Mouse (Mus musculus) heart, postnatal 25 days (tissue): ENCODE results near the gene Fads3. TPM values are rescaled to one million over a fixed set of nuclear protein-coding genes. Genes with fewer than 3 reads are reported as not detected.

Experiments used
- DNase-seq: peaks from one replicate; pipeline ENCODE4 v3.0.0; 2022; ENCODE audit warnings: low spot score
- intact Hi-C: fragments of 180-260 bp; cut with DNase I; formaldehyde crosslinking; loops from one replicate; pipeline ENCODE4 v1.15.1; 2025
- total RNA-seq, 2 experiments: library from RNA; stranded (reverse); gene quantifications; 2 replicates each; pipeline ENCODE4 v1.2.3; 2021

Fads3 gene
- total RNA-seq, 2 experiments from 2014 or later = 35.9 to 36.0 TPM

DNA sequence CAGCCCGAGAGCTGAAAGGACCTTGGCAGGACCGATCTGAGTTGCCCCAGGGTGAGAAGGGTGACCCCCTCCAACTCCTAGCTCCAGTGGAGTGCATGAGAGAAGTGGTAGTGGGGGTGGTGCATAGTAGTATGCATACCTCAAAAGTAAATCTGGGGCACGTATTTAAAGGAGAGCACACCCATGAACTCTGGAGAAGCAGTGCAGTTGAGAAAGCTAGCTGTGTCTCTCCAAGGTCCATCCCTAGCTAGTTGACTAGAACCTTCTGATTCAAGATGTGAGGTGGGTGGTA is 22.9 kb upstream of the Fads3 start:
- no peak for DNase-seq
- intact Hi-C loops = no loop called here

DNA sequence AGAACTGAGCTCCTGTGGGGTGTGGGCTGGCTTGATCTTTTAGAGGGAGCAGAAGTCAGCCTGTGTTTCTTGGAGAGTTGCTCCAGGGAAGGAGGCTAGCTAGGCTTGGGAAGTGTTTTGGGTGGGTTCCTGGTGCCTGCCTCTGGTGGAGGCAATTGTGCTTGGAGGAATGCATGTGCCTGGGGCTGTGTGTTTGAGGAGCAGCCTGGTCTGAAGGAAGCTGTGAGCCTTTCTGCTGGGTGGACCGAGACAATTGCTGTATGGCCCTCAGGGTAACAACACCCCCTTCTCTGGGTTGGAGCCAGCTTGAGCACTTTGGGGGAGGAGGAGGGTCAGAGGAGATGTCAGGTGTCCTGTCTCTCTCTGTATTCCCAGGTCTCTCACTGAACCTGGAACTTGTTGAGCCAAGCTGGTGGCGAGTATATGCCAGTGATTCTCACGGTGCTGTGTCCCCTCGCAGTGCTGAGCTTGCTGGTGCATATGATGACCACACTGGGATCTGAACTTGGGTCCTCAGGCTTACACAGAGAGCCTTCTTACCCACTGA is 22.1 kb upstream of the Fads3 start:
- intact Hi-C loops = no loop called here
- DNase-seq = no peak

DNA sequence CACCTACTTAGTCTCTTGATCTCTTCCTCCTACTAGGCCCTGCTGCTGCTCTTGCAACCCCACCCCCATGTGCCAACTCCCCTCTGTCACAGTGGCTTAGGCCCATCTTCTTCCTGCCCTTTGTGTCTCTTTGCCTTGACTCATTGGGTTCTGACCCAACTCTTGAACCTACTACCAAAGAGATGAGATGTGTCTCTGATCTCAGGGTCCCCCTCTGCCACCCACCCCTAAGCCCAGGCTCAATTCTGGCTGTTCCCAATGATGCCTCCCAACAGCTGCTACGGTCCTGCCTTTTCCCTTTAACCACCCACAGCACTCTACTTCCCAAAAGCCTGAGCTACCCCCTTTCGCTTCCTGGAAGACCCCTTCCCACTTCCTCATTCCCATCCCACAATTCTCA is 19.4 kb upstream of the Fads3 start:
- intact Hi-C loops = loop anchor here (2.0 kb wide), 1 partner anchor 21 kb away; the partner anchor contains the start of genes Best1 and Rab3il1
- no peak for DNase-seq

DNA sequence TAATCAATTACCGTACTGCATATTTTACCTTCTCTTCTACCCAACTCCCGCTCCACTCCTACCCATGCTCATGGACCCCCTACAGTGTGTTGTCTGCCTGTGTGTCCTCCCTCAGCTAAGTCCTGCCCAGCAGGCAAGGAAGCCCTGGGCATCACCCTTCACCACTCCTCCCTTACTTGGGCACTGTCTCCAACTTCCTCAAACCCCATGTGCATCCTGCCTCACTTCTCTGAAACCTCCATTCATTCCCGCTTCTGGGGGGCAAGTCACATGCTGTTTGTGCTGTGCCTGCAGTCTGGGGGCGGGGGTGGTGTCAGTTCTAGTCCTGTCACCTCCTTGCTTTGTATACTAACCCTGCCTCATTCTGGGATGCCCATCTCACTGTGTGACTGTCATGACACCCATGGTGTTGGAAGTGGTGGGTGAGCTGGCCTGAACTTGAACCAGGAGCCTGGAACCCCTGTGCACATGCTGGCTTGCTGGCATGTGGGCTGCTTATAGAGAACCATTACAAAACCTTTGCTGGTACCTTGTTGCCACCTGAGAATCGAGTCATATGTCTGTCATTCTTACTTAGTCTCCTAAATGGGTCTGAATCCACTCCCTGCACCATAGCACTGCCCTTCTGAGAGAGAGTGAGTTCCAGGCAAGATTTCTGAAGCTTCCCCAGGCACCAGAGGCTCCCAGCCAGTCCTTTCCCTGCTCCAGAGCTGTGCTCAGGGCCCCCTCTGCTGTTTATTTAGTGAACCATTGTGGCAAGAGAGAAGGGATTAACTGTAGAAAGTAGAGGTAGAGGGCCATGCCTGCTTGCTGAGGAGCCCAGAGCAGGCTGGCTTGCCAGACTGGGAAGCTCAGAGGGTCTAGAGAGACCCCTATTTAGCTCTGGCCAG is 18.7 kb upstream of the Fads3 start:
- intact Hi-C loops = loop anchor here (2.0 kb wide), 1 partner anchor 22 kb away; the partner anchor contains the start of genes Best1 and Rab3il1

DNA sequence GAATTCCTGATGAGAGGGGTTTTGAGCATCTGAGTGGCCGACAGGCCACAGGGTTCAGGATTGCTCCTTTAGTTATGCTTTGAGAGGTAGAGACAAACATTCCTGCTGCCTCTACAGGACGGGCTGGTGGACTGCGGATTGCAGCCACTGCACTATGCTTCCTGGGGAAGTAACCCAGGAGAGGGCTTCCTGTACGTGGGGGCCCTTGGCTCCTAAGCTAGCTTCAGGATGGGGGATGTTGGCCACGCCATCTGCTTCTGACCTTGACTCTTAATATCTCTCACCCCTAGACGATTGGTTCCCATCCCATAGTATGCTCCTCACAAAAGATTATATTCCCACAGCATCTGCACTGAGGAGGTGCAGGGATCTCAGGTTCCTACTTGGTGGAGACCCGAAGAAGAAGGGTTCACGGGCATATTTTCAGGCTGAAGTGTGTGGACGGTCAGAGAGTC is 18.0 kb upstream of the Fads3 start:
- intact Hi-C loops = loop anchor here (2.0 kb wide), 1 partner anchor 23 kb away; the partner anchor contains the start of genes Best1 and Rab3il1
- DNase-seq = no peak

More for the DNA sequence above, 18.7 kb upstream of the Fads3 start:
- no peak for DNase-seq

DNA sequence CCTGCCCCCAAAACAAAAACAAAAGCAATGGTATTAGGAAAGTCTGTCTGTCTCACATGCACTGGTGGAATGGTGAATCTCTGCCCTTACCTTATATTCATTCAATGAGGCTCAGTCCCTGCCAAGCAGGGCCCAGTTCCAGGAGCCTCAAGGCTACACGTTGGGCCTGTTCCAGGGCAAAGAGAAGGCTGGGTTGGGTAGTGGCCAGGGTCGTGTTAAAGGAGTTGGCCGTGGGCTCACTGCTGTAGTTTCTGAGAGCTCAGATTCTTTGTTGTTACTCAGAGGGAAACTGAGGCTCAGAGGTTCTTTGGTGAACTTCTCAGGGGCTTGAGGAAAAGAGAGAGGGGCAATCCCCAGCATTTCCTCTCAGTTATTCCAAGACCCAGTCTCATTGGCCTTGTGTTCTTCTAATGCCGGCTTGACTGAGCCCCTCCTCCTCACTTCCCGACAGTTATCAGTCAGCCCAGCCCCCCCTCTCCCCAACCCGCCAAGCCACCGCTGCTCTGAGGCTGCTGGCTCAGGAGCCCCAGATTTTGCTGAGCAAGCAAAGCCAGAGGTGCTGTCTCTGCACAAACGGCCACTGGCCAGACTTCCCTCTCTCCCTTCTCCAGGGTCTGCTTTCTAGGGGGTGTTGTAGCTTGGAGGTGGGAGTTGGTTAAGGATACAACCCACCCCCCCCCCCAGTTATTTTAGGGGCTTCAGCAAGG is 16.0 kb upstream of the Fads3 start:
- DNase-seq = no peak
- intact Hi-C loops = no loop called here

DNA sequence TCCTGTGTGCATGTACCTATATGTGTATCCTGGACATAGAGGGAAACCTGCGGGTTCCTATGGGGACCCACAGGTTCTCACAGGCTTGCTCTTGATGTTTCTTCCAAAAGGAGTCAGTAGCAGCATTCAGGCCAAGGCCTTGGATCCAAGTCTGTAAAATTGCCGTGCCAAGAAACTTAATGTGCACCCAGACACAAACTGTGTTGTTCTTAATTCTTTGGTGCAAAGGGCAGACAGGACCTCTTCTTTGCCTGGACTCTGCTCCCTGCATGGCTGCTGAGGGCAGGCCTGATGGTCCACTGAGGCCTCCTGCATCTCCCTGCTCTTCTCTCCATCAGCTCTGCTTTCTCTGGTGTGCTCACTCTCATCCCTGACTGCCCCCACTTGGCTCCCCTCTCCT is 11.6 kb upstream of the Fads3 start:
- intact Hi-C loops = loop anchor here (5.0 to 10.0 kb wide), 2 partner anchors 112 to 165 kb away; no protein-coding TSS in a partner anchor
- no peak for DNase-seq

DNA sequence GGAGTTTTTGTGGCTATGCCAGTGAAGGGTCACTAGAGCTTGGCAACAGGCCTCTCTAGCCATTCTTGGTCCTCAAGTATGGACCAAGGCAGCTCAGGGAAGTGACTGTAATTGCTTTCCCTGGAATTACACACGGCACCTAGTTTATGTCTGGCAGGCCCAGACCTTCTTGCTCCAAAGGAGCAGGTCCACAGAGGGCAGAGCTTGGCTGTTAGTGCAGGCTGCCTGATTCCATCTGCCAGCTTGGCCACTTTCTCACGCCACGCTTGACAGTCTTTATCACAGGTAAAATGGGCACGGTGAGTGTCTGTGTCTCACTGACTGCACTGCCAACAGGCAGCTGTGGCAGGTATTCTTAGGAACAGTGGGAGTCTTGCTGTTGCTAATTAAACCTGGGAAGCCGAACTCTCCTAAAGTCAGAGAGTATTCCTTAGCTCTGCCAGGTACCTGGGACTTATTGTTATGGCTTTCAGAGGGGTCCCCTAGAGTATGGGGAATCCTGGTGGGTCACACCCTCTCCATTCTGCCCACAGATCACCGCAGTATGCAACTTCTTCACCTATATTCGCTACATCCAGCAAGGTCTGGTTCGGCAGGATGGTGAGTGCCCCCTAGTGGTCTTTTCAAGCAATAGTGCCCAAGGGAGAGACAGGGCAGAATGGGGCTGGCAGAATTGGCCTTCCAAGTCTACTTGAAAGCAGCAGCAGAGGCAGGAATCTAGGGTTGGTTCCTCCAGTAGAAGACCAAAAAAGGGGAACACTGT is 8.0 kb upstream of the Fads3 start:
- DNase-seq = no peak
- intact Hi-C loops = loop anchor here (5.0 to 10.0 kb wide), 2 partner anchors 116 to 161 kb away; no protein-coding TSS in a partner anchor

DNA sequence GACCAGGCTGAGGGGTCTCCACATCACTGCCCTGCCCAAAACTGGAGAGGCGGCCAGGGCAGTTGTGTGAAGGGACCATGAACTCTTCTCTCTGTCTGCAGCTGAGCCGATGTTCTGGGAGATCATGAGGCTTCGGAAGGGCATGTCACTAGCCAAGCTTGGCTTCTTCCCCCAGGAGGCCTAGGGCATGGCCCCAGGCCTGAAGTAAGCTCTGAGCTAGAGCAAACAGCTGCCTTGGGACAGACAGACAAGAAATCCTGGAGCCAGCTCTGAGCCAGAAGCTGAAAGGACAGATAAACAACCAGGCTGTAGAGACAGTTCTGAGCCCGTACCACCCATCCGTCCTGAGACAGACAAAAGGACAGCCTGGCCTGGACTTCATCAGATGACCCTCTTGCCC is 7.0 kb upstream of the Fads3 start:
- no peak for DNase-seq
- intact Hi-C loops = loop anchor here (1.0 to 10.0 kb wide), 3 partner anchors 34 to 160 kb away; no protein-coding TSS in a partner anchor

DNA sequence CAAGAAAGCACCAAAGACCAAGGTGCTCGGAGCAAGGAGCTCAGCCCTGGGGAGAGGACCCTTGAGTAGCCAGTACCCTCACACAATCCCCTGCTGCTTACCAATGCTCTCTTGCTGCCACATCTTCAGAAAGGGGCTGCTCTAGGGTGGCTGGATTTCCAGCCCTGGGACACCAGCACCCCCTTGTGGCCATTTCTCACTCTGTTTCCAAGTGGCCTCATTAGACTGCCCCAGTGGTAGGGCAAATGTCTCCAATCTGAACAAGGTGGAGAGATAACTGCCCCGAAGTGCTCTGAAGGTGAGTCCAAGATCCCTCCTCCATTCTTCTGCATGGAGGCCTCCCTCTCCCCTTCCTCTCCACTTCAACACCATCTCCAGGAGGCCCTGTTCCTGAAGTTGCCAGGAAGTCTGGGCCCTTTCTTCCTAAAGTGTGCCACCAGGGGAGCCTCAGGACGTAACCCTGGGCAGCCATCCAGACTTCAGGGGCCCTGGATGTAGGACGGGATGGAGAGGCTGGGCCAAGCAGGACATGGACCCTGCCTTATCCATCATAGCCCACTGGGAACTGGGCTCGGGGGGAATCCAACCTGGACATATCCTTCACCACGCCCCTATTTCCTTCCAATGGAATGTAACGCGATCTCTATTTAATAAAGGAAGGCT is 6.5 kb upstream of the Fads3 start:
- intact Hi-C loops = loop anchor here (1.0 to 10.0 kb wide), 4 partner anchors 35 to 160 kb away; partner anchors contain the start of gene Fads2

DNA sequence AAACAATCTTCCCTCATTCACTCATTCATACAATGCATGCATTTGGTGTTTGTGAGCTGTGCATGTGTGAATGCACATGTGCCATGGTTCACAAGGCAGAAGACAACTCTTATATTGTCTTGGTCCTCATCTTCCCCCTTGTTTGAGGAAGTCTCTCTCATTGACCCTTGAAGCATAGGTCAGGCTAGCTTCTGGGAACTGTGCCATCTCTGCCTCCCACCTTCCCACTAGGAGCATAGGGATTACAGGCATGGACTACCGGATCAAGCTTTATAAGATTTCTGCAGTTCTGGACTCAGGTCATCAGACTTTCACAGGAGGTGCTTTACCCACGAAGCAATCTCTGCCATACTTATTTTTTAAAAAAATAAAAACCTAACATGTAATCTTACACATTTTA is 3.8 kb upstream of the Fads3 start:
- DNase-seq = no peak
- intact Hi-C loops = loop anchor here (5.0 to 10.0 kb wide), 2 partner anchors 65 to 157 kb away; partner anchors contain the start of gene Fads2

More for the DNA sequence above, 6.5 kb upstream of the Fads3 start:
- no peak for DNase-seq

DNA sequence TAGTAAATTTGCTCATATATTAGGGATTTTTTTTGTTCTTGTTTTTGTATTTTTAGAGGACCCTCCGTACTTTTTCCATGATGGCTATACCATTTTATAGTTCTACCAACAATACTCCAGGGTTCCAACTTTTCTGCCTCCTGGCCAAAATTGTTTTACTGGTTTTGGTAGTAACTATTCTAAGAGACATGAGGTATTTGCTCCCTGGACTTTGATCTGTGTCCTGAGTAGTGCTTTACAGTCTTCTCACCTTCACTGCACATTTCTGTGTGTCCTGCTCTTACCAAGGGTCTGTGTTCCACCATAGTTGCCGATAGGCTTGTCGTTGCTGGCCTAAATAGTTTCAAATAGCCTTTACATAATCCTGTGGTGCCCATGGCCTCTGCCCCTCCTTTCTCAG is 3.0 kb upstream of the Fads3 start:
- DNase-seq = no peak
- intact Hi-C loops = loop anchor here (5.0 to 10.0 kb wide), 2 partner anchors 64 to 156 kb away; partner anchors contain the start of gene Fads2

DNA sequence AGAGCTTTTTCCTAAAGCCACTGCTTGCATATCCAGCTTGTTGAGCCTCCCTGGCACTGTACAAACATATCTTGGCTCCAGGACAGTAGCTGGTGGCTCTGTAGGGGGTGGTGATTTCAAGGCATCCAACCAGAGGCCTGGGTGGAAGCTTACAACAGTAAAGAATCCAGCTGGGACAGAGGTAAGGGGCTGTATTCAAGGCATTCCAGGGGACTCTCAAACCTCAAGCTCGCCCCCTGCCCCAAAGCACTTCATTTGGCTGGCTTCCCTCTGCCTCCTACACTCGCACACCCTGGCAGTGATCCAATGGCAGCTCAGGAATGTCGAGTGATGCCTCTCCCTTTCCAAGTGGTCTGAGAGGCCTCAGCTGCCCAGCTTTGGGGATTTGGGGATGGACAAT is 2.5 kb upstream of the Fads3 start:
- DNase-seq = no peak
- intact Hi-C loops = loop anchor here (5.0 to 10.0 kb wide), 2 partner anchors 63 to 156 kb away; partner anchors contain the start of gene Fads2

DNA sequence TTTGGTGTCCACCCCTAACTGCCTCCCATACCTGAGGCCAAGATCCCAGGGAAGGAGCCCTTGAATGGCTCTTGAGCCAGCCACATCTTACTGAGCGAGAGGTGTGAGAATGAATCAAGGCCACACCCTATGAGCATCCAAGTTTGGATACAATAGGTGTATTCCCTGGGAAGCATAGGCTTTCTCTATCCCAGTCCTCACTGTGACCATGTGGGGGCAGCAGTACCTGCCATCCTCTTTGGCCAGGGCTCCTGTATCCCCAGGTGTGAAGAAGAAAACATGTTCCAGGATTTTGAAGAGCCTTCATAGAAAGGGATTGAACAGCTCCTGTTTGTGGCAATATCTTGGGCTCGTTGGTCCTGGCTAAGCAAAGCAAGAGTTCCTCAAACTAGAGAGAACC is 1.8 kb upstream of the Fads3 start:
- intact Hi-C loops = loop anchor here (5.0 to 10.0 kb wide), 2 partner anchors 63 to 155 kb away; partner anchors contain the start of gene Fads2
- DNase-seq = no peak

DNA sequence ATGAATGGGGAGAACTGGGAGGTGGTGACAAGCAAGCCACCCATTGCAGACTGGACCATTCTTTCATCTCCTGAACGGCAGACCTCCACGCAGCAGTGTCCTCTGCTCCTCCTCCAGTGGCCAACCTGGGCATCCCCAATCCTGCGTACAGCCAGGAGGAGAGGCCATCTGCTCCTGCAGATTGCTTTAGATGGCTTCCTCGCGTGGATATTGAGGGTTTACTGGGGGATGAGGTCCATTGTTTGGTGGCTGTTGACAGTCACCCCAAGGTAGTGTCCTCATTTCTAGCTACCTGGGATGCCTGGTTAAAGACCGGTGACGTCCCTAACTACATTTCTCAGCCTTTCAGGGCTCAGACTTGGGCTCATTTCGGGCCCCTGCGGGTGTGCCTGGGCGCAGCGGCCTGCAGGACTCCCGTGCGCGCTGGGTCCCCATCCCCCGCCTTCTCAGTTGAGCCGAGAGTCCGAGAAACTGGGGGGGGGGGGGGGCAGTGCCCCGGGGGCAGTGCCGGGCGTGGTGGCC is 442 bp upstream of the Fads3 start:
- intact Hi-C loops = no loop called here
- DNase-seq = no peak

DNA sequence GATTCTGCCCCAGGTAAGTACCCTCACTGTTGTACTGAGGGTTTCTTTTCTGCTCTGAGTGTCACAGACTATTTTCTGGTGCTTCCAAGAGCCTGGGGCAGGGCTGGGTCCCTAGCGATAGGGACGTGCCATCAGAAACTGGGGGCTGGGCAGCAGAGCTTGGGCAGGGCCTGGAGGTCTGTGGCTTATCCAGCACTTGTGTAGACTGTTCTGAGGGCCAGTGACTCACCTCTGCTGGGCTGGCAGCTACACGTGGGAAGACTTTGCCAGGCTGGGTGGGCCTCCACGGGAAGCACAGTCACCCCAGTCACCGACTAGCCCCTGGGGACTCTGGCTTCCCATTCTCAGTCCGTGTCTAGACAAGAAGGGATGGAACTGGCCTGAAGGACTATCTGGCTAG is 863 bp downstream of the Fads3 start:
- DNase-seq = no peak
- intact Hi-C loops = no loop called here

DNA sequence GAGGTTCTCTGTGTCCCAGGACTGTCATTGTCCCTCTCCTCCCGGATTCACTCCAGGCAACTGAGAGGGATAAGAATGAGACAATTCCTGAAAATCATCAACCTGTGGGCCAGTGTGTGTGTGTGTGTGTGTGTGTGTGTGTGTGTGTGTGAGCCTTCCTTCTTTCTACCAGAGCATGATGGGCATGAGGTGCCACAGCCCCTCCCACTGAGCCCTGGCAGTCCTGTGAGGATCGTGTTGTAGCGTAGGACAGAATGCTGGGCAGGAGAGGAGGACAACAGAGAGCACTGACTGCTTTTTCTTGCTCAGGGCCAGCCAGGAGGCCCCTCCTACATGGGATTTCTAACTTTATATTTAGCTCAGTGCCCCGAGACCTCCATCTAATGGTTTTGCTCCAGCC is 1.4 kb downstream of the Fads3 start:
- DNase-seq = no peak
- intact Hi-C loops = no loop called here

DNA sequence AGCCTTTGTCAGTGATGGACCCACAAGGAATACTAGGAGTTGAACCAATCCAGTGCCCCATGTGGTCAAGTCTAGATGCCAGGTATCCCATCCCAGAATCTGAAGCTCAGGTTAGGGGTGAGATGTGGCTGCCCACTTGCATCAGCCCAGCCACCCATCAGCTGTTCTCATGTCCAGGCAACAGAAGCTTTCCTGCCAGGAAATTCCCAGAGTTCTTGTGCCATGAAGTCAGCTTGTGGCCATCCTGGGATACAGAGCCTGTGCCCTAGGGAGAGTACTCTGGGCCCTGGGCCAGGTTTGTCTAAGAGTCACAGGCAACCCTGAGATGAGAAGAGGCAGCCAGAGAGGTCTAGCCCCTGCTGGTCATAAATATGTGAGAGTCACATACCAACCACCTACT is 2.3 kb downstream of the Fads3 start:
- intact Hi-C loops = no loop called here
- peak; percentile 56 for DNase-seq

DNA sequence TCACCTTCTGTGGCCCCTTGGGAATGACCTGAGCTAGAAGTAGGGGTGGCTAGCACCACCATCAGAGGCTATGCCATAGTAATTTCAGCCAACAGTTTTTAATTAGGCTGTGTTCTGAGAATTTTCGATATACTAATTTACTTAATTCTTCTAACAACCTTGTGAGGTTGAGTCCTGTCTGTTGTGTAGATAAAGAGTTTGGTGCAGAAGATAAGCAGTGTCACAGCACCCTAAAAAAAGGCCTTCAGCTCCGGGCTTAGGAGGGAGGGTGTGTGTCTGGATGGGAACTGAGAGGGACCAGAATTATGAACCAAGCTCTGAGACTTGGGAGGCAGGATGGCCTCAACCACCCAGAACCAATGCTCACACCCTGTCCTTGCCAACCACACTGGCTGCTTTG is 4.3 kb downstream of the Fads3 start:
- intact Hi-C loops = no loop called here
- DNase-seq = no peak
